Mouse (Mus musculus): ENCODE measurements around the gene Doc2b. TPM values are rescaled to one million over a fixed set of nuclear protein-coding genes. Genes with fewer than 3 reads are reported as not detected.
A peak's percentile ranks its signal among the peaks of the same experiment; 100 is the strongest.

The Doc2b gene
- polyA plus RNA-seq (2014; fragmentation: Nextera tagmentation; extraction: Ambion mirVana), result 0.23 and 0.26 TPM in 2 replicates

GRCm38 (mm10) chr11:75796029-75796445 lies at the start of gene Doc2b:
Gene Doc2b, minus strand, starts transcription at chr11:75796049.
- DNase-seq (ENCODE audit: low spot score) (peak; percentile 57), ATAC-seq (ENCODE audit: insufficient read depth, low FRiP score, low TSS enrichment) (no peak)
- Histone ChIP-seq H3K9me3 (ENCODE audit: control insufficient read depth, low read length) (no peaks in the 10 kb centered on the region), H3K36me3 (ENCODE audit: control insufficient read depth, insufficient read depth, low read length) (no peaks in the 10 kb centered on the region), H3K27me3 (ENCODE audit: control insufficient read depth, insufficient read depth, low read length) (peaks cover 39% of the 10 kb centered on the region), H3K4me1 (ENCODE audit: control insufficient read depth, insufficient read depth, low read length) (peaks cover 3% of the 10 kb centered on the region), H3K4me3 (ENCODE audit: low read depth, low read length) (peak within 1 kb of the TSS; percentile 39), H3K9ac (ENCODE audit: low read length) (peak within 1 kb of the TSS; percentile 51), H3K4me2 (ENCODE audit: low read depth) (peak within 1 kb of the TSS; percentile 44), H3K27ac (ENCODE audit: low read depth, low read length) (no peak within 1 kb of the TSS)
- 5% methylated on average over 37 of the region's 37 CpGs for WGBS

- 55% methylated on average over 4 of the region's 4 CpGs for WGBS
- Histone ChIP-seq H3K4me1 (ENCODE audit: control insufficient read depth, insufficient read depth, low read length) (peaks cover 5% of the 10 kb centered on the region; the same call in 1 of the 2 replicates), H3K9ac (ENCODE audit: low read length) (no peak overlapping the region), H3K4me3 (ENCODE audit: low read depth, low read length) (no peak overlapping the region), H3K36me3 (ENCODE audit: control insufficient read depth, insufficient read depth, low read length) (no peaks in the 10 kb centered on the region), H3K4me2 (ENCODE audit: low read depth) (no peak overlapping the region), H3K27me3 (ENCODE audit: control insufficient read depth, insufficient read depth, low read length) (no peaks in the 10 kb centered on the region), H3K27ac (ENCODE audit: low read depth, low read length) (no peak overlapping the region), H3K9me3 (ENCODE audit: control insufficient read depth, low read length) (no peaks in the 10 kb centered on the region)
- DNase-seq (ENCODE audit: low spot score) (no peak), ATAC-seq (ENCODE audit: insufficient read depth, low FRiP score, low TSS enrichment) (no peak)
These were observed 47.2 kb upstream of the Doc2b start for GRCm38 (mm10) chr11:75842904-75843619.

GRCm38 (mm10) chr11:75841503-75841902 lies 45.7 kb upstream of the Doc2b start:
- WGBS, result 59% methylated on average over 3 of the region's 3 CpGs
- Histone ChIP-seq H3K9me3 (ENCODE audit: control insufficient read depth, low read length) (no peaks in the 10 kb centered on the region), H3K9ac (ENCODE audit: low read length) (no peak overlapping the region), H3K4me2 (ENCODE audit: low read depth) (no peak overlapping the region), H3K27ac (ENCODE audit: low read depth, low read length) (peak overlapping the region; percentile 14; the same call in 1 of the 2 replicates), H3K4me1 (ENCODE audit: control insufficient read depth, insufficient read depth, low read length) (peaks cover 2% of the 10 kb centered on the region; the same call in 1 of the 2 replicates), H3K4me3 (ENCODE audit: low read depth, low read length) (no peak overlapping the region), H3K27me3 (ENCODE audit: control insufficient read depth, insufficient read depth, low read length) (no peaks in the 10 kb centered on the region), H3K36me3 (ENCODE audit: control insufficient read depth, insufficient read depth, low read length) (no peaks in the 10 kb centered on the region)
- no peak for ATAC-seq (ENCODE audit: insufficient read depth, low FRiP score, low TSS enrichment)
- DNase-seq (ENCODE audit: low spot score), result no peak

GRCm38 (mm10) chr11:75839536-75840430 lies 43.9 kb upstream of the Doc2b start:
- Histone ChIP-seq H3K27ac (ENCODE audit: low read depth, low read length) (no peak overlapping the region), H3K36me3 (ENCODE audit: control insufficient read depth, insufficient read depth, low read length) (no peaks in the 10 kb centered on the region), H3K27me3 (ENCODE audit: control insufficient read depth, insufficient read depth, low read length) (no peaks in the 10 kb centered on the region), H3K4me1 (ENCODE audit: control insufficient read depth, insufficient read depth, low read length) (no peaks in the 10 kb centered on the region), H3K4me2 (ENCODE audit: low read depth) (no peak overlapping the region), H3K9ac (ENCODE audit: low read length) (no peak overlapping the region), H3K4me3 (ENCODE audit: low read depth, low read length) (no peak overlapping the region), H3K9me3 (ENCODE audit: control insufficient read depth, low read length) (no peaks in the 10 kb centered on the region)
- no peak for DNase-seq (ENCODE audit: low spot score)
- WGBS, result 84% methylated on average over 12 of the region's 12 CpGs
- no peak for ATAC-seq (ENCODE audit: insufficient read depth, low FRiP score, low TSS enrichment)

- H3K9ac ChIP-seq (ENCODE audit: low read length), result no peak overlapping the region
- H3K36me3 ChIP-seq (ENCODE audit: control insufficient read depth, insufficient read depth, low read length), result no peaks in the 10 kb centered on the region
- no peak for DNase-seq (ENCODE audit: low spot score)
- no peaks in the 10 kb centered on the region for H3K27me3 ChIP-seq (ENCODE audit: control insufficient read depth, insufficient read depth, low read length)
- 65% methylated on average over 10 of the region's 10 CpGs for WGBS
- no peak overlapping the region for H3K4me2 ChIP-seq (ENCODE audit: low read depth)
- no peak overlapping the region for H3K27ac ChIP-seq (ENCODE audit: low read depth, low read length)
- H3K9me3 ChIP-seq (ENCODE audit: control insufficient read depth, low read length), result no peaks in the 10 kb centered on the region
- H3K4me1 ChIP-seq (ENCODE audit: control insufficient read depth, insufficient read depth, low read length), result no peaks in the 10 kb centered on the region
- no peak overlapping the region for H3K4me3 ChIP-seq (ENCODE audit: low read depth, low read length)
- ATAC-seq (ENCODE audit: insufficient read depth, low FRiP score, low TSS enrichment), result no peak
These were observed 43.1 kb upstream of the Doc2b start for GRCm38 (mm10) chr11:75838861-75839426.

GRCm38 (mm10) chr11:75836240-75836610 lies 40.4 kb upstream of the Doc2b start:
- Histone ChIP-seq H3K36me3 (ENCODE audit: control insufficient read depth, insufficient read depth, low read length) (no peaks in the 10 kb centered on the region), H3K9ac (ENCODE audit: low read length) (no peak overlapping the region), H3K4me2 (ENCODE audit: low read depth) (no peak overlapping the region), H3K4me1 (ENCODE audit: control insufficient read depth, insufficient read depth, low read length) (no peaks in the 10 kb centered on the region), H3K4me3 (ENCODE audit: low read depth, low read length) (no peak overlapping the region), H3K27ac (ENCODE audit: low read depth, low read length) (no peak overlapping the region), H3K9me3 (ENCODE audit: control insufficient read depth, low read length) (no peaks in the 10 kb centered on the region), H3K27me3 (ENCODE audit: control insufficient read depth, insufficient read depth, low read length) (no peaks in the 10 kb centered on the region)
- DNase-seq (ENCODE audit: low spot score), result no peak
- WGBS, result 59% methylated on average over 10 of the region's 11 CpGs
- ATAC-seq (ENCODE audit: insufficient read depth, low FRiP score, low TSS enrichment), result no peak

- H3K4me2 ChIP-seq (ENCODE audit: low read depth), result no peak overlapping the region
- no peak overlapping the region for H3K27ac ChIP-seq (ENCODE audit: low read depth, low read length)
- H3K36me3 ChIP-seq (ENCODE audit: control insufficient read depth, insufficient read depth, low read length), result no peaks in the 10 kb centered on the region
- ATAC-seq (ENCODE audit: insufficient read depth, low FRiP score, low TSS enrichment), result no peak
- H3K9me3 ChIP-seq (ENCODE audit: control insufficient read depth, low read length), result no peaks in the 10 kb centered on the region
- no peaks in the 10 kb centered on the region for H3K27me3 ChIP-seq (ENCODE audit: control insufficient read depth, insufficient read depth, low read length)
- no peak overlapping the region for H3K9ac ChIP-seq (ENCODE audit: low read length)
- no peak for DNase-seq (ENCODE audit: low spot score)
- H3K4me1 ChIP-seq (ENCODE audit: control insufficient read depth, insufficient read depth, low read length), result no peaks in the 10 kb centered on the region
- 81% methylated on average over 11 of the region's 11 CpGs for WGBS
- no peak overlapping the region for H3K4me3 ChIP-seq (ENCODE audit: low read depth, low read length)
These were observed 39.9 kb upstream of the Doc2b start for GRCm38 (mm10) chr11:75835587-75836239.

- H3K4me3 ChIP-seq (ENCODE audit: low read depth, low read length), result no peak overlapping the region
- no peak for DNase-seq (ENCODE audit: low spot score)
- 86% methylated on average over 6 of the region's 6 CpGs for WGBS
- H3K9ac ChIP-seq (ENCODE audit: low read length), result no peak overlapping the region
- no peak overlapping the region for H3K4me2 ChIP-seq (ENCODE audit: low read depth)
- no peak overlapping the region for H3K27ac ChIP-seq (ENCODE audit: low read depth, low read length)
- ATAC-seq (ENCODE audit: insufficient read depth, low FRiP score, low TSS enrichment), result no peak
- no peaks in the 10 kb centered on the region for H3K4me1 ChIP-seq (ENCODE audit: control insufficient read depth, insufficient read depth, low read length)
- no peaks in the 10 kb centered on the region for H3K27me3 ChIP-seq (ENCODE audit: control insufficient read depth, insufficient read depth, low read length)
- H3K36me3 ChIP-seq (ENCODE audit: control insufficient read depth, insufficient read depth, low read length), result no peaks in the 10 kb centered on the region
- no peaks in the 10 kb centered on the region for H3K9me3 ChIP-seq (ENCODE audit: control insufficient read depth, low read length)
These were observed 37.2 kb upstream of the Doc2b start for GRCm38 (mm10) chr11:75833081-75833480.
